ENCODE assay signal across 12 mouse cellular contexts in genomic region chr5:116491794-116492420, GRCm38 (mm10).
DNase-seq lines count a peak whose midpoint lies in the region; ATAC-seq and TF ChIP-seq lines count a peak whose summit lies in the region.
"Had no signal": no experiment of that assay in that cellular context is flagged by ENCODE, and none has a peak within 500 bp of the region (broad histone marks: within the 10 kb centered on the region; RNA-seq: fewer than 3 reads in every experiment).

No protein-coding gene starts in this region.

- peaks cover 35% of the 10 kb centered on the region for H3K4me1 ChIP-seq in heart, embryonic 10.5 days
- H3K4me1 ChIP-seq in midbrain, embryonic 12.5 days, result peaks cover 24% of the 10 kb centered on the region
- peaks cover 41% of the 10 kb centered on the region for H3K4me1 ChIP-seq in midbrain, embryonic 10.5 days
- H3K4me1 ChIP-seq in heart, embryonic 16.5 days (ENCODE audit: control insufficient read depth, insufficient read depth, low read length), result peaks cover 13% of the 10 kb centered on the region
- H3K4me1 ChIP-seq in midbrain, postnatal 0 days (ENCODE audit: insufficient read depth, low read length), result peaks cover 4% of the 10 kb centered on the region; the same call in 1 of the 2 replicates

- no peak for DNase-seq in heart, embryonic 10.5 days (ENCODE audit: low spot score)
- DNase-seq in heart, adult 9 months (ENCODE audit: low spot score in 2 of 2), result no peak
- DNase-seq in midbrain, embryonic 10.5 days (ENCODE audit: low spot score), result no peak
- no peak for DNase-seq in midbrain, postnatal 0 days (ENCODE audit: low spot score)
- DNase-seq in gastrocnemius, postnatal 4 days (ENCODE audit: low spot score in 2 of 2), result no peak
- DNase-seq: cerebellum, adult 11 months; gastrocnemius, adult 2 months had no signal

- no peak overlapping the region for H3K9ac ChIP-seq in midbrain, embryonic 12.5 days (replicated peaks)
- H3K9ac ChIP-seq in heart, embryonic 16.5 days (ENCODE audit: low read length), result no peak overlapping the region
- no peak overlapping the region for H3K9ac ChIP-seq in midbrain, postnatal 0 days (replicated peaks; ENCODE audit: low read length, poor library complexity, severe bottlenecking)

- no peak for TF ChIP-seq CTCF in midbrain, postnatal 0 days (IDR thresholded peaks at IDR 0.05)

- no peak for ATAC-seq in midbrain, embryonic 12.5 days (ENCODE audit: low FRiP score, low read depth)
- peak; percentile 67 for ATAC-seq in heart, embryonic 16.5 days (replicated peaks; ENCODE audit: extremely low read depth, insufficient read depth, low FRiP score)
- ATAC-seq in midbrain, postnatal 0 days (ENCODE audit: low FRiP score), result no peak
- ATAC-seq: activated CD4-positive, CD25-positive, alpha-beta regulatory T cell, adult 4 months had no signal

- no peak overlapping the region for H3K4me2 ChIP-seq in midbrain, embryonic 12.5 days (replicated peaks)
- peak overlapping the region; percentile 25; the same call in 1 of the 2 replicates for H3K4me2 ChIP-seq in heart, embryonic 16.5 days (ENCODE audit: low read depth, low read length)
- no peak overlapping the region for H3K4me2 ChIP-seq in midbrain, postnatal 0 days (ENCODE audit: low read depth, low read length, poor library complexity, severe bottlenecking)

- peaks cover 6% of the 10 kb centered on the region; the same call in 1 of the 2 replicates for H3K27me3 ChIP-seq in heart, embryonic 10.5 days (ENCODE audit: insufficient read depth, poor library complexity, severe bottlenecking)
- H3K27me3 ChIP-seq in midbrain, embryonic 12.5 days, result no peaks in the 10 kb centered on the region
- no peaks in the 10 kb centered on the region for H3K27me3 ChIP-seq in midbrain, embryonic 10.5 days (ENCODE audit: low read depth, poor library complexity, severe bottlenecking)
- no peaks in the 10 kb centered on the region for H3K27me3 ChIP-seq in heart, embryonic 16.5 days (ENCODE audit: control insufficient read depth, insufficient read depth, low read length)
- H3K27me3 ChIP-seq in midbrain, postnatal 0 days (ENCODE audit: insufficient read depth, low read length), result no peaks in the 10 kb centered on the region

- 36% methylated on average over 12 of the region's 12 CpGs for WGBS in heart, embryonic 10.5 days
- WGBS in midbrain, embryonic 12.5 days, result 65% methylated on average over 12 of the region's 12 CpGs
- 76% methylated on average over 12 of the region's 12 CpGs for WGBS in midbrain, embryonic 10.5 days
- 23% methylated on average over 12 of the region's 12 CpGs for WGBS in heart, embryonic 16.5 days
- 54% methylated on average over 12 of the region's 12 CpGs for WGBS in midbrain, postnatal 0 days

- H3K4me3 ChIP-seq in heart, embryonic 10.5 days, result peak overlapping the region; percentile 20; the same call in 1 of the 2 replicates
- no peak overlapping the region for H3K4me3 ChIP-seq in midbrain, embryonic 12.5 days
- no peak overlapping the region for H3K4me3 ChIP-seq in midbrain, embryonic 10.5 days
- no peak overlapping the region for H3K4me3 ChIP-seq in heart, embryonic 16.5 days (ENCODE audit: low read length)
- no peak overlapping the region for H3K4me3 ChIP-seq in midbrain, postnatal 0 days (ENCODE audit: low read depth, low read length)
- H3K4me3 ChIP-seq: gastrocnemius, adult 2 months had no signal

- peak overlapping the region; percentile 32; the same call in 1 of the 2 replicates for H3K27ac ChIP-seq in heart, embryonic 10.5 days
- H3K27ac ChIP-seq in midbrain, embryonic 12.5 days (replicated peaks), result peak overlapping the region; percentile 25; the same call in 1 of the 2 replicates
- no peak overlapping the region for H3K27ac ChIP-seq in midbrain, embryonic 10.5 days (replicated peaks)
- H3K27ac ChIP-seq in heart, embryonic 16.5 days (ENCODE audit: low read length), result 0 out of 2 replicates have a peak overlapping the region, but pooled peaks have one; percentile 20
- H3K27ac ChIP-seq in midbrain, postnatal 0 days (ENCODE audit: low read depth, low read length), result peak overlapping the region; percentile 44; the same call in 1 of the 2 replicates
- H3K27ac ChIP-seq: gastrocnemius, adult 2 months; macrophage had no signal

- no peaks in the 10 kb centered on the region for H3K36me3 ChIP-seq in heart, embryonic 10.5 days
- no peaks in the 10 kb centered on the region for H3K36me3 ChIP-seq in midbrain, embryonic 12.5 days
- no peaks in the 10 kb centered on the region for H3K36me3 ChIP-seq in midbrain, embryonic 10.5 days
- no peaks in the 10 kb centered on the region for H3K36me3 ChIP-seq in heart, embryonic 16.5 days (ENCODE audit: control insufficient read depth, insufficient read depth)
- H3K36me3 ChIP-seq in midbrain, postnatal 0 days (ENCODE audit: insufficient read depth, low read length), result no peaks in the 10 kb centered on the region
- H3K36me3 ChIP-seq: G1E had no signal

- no peaks in the 10 kb centered on the region for H3K9me3 ChIP-seq in heart, embryonic 10.5 days
- no peaks in the 10 kb centered on the region for H3K9me3 ChIP-seq in midbrain, embryonic 12.5 days
- no peaks in the 10 kb centered on the region for H3K9me3 ChIP-seq in midbrain, embryonic 10.5 days (replicated peaks)
- H3K9me3 ChIP-seq in heart, embryonic 16.5 days (replicated peaks; ENCODE audit: control insufficient read depth, low read length), result no peaks in the 10 kb centered on the region
- H3K9me3 ChIP-seq in midbrain, postnatal 0 days (ENCODE audit: low read length), result no peaks in the 10 kb centered on the region
